Mouse (Mus musculus) right cerebral cortex, postnatal 36 days (tissue): ENCODE data around the gene Mical3.
"Not testable (repeated sequence)": the region's sequence is repeated elsewhere in the genome, so short reads cannot be mapped to it uniquely, and the experiment has no call there.

ENCODE experiments used
- DNase-seq, 2 experiments: peaks; one replicate each; pipeline ENCODE4 v3.0.0; 2022; ENCODE audit warnings: low spot score in 2 of 2, mixed read lengths in 1 of 2

The Mical3 gene

GRCm38 (mm10) chr6:120930450-120931306 lies 200.1 kb downstream of the Mical3 start:
- no peak for DNase-seq

GRCm38 (mm10) chr6:120929421-120929820 lies 201.4 kb downstream of the Mical3 start:
- DNase-seq: no peak

- DNase-seq: no peak
These were observed 203.0 kb downstream of the Mical3 start for GRCm38 (mm10) chr6:120927765-120928164.

DNA sequence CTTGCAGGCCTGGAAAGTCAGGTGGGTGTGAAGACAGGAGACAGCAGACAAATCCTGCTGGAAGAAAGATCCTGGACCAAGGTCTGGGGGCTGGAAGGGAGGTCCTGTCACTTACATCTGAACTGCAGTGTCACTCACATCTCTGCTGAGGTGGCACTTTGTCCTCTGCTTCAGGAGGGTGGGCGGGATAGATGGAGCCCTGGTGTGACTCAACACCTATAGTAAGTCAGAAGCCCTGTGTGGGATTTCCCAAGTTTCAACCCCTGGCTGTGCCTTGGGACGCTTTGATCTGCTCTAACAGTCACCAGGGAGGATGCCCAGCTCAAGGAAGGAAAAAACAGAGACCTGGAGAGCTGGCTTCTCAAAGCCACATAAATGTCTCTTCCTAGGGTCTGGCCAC lies 203.9 kb downstream of the Mical3 start:
- no peak for DNase-seq

DNA sequence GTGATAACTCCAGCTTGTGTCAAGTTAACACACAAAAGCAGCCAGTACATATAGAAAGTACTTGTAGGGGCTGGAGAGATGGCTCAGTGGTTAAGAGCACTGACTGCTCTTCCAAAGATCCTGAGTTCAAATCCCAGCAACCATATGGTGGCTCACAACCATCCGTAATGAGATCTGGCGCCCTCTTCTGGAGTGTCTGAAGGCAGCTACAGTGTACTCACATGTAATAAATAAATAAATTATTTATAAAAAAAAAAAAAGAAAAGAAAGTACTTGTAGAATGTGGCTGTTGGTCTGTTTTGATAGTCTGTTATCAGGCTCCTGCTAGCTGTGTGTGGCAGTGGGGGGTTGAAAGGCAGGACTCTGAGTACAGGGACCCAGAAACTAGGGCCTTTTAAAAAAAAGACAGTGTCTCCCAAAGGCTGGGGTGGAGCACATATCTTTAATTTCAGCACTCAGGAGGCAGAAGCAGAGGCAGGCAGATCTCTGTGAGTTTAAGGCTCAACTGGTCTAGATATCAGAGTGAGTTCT lies 205.9 kb downstream of the Mical3 start:
- DNase-seq: not testable (repeated sequence)

DNA sequence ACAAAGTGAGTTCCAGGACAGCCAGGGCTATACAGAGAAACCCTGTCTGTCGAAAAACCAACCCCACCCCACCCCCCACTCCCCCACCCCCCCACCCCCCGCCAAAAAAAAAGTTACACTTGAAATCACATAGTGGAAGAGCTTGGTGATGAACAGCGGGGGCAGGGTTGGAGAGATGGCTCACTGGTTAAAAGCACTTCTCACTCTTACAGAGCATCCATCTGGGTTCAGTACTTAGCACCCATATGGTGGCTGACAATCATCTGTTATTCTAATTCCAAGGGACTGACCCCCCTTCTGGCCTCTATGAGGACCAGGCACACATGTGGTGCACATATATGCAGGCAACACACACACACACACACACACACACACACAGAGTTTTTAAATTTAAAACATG lies 212.8 kb downstream of the Mical3 start:
- DNase-seq: no peak

DNA sequence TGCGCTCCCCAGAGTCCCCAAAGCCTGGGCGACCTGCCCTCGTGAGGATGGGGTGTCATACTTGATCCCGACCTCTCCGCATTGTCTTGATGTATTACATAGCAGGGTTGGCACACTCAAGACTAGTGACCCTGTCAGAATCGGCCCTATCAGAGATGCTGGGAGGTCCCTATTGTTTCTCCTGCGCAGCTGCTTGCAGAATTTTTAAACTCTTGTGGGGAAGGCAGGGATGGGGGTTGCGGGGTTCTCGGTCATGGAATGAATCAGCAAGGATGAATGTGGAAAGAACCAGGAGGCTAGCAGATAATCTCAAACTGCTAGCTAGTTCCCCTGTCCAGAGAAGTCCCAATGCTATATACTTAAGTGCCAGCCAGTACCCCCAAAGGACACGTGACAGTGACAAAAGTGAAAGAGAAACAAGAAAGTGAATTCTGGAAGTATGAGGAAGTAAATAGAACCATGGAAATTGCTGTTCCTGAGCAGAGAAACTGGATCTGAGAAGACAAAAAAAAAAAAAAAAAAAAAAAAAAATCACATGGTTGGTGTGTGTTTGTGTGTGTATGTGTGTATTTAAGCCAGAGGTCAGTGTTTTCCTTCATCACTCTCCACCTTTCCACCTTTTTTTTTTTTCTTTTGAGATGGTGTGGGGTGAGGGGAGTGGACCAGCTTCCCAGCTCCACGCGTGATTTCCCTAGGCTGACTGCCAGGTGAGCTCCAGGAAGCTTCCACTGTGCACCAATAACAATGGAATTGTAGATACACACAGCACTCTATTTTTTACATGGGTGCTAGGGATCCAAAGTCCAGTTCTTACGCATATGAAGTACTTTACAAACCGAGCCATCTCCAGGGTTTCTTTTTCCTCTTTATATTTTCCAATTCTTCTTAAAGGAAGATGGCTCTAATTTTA lies 213.6 kb downstream of the Mical3 start:
- DNase-seq: not testable (repeated sequence)

- DNase-seq: peak; percentile 68 to 72
These were observed 214.5 kb downstream of the Mical3 start, which contains the start of gene Bid for GRCm38 (mm10) chr6:120916074-120916971. TSS of gene Bid (minus strand) at chr6:120916853.

DNA sequence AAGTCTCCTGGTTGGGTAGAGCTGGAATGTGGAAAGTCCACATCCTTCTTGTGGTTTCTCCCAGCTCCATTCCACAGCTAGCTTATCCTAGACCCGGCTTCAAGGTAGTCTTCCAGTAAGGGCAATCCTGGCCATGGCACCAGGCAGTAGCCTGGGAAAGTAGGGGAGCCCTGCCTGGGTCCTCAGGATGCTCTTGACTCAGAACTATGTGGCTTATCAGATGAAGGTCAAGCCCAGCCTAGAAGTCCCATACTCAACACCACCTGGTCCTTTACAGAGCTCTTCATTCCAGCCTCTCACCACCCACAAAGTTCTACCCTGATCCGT lies 215.2 kb downstream of the Mical3 start:
- DNase-seq: no peak

- DNase-seq: no peak
These were observed 215.7 kb downstream of the Mical3 start for GRCm38 (mm10) chr6:120914911-120915648.

- DNase-seq: no peak
These were observed 216.3 kb downstream of the Mical3 start for GRCm38 (mm10) chr6:120914533-120914910.

DNA sequence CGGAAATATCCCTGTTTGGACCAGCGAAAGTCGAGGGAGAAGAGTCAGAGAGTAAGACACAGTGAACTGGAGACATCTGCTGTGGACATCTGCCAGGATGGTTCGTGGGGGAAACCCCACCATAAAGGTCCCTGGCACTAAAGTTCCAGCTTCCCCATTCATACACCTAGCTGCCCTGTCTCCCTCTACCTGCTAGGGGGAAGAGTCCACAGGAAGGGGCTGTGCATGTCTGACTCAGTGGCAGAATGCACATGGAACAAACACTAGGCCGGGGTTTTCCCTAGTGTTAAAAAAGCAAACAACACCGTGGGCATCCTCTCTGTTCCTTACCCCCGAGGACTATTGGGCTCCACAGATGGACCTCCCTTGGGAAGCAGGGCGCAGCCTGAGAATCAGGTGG lies 217.0 kb downstream of the Mical3 start:
- DNase-seq: no peak

- no peak for DNase-seq
These were observed 217.9 kb downstream of the Mical3 start for GRCm38 (mm10) chr6:120912931-120913330.

GRCm38 (mm10) chr6:120911213-120912007 lies 219.4 kb downstream of the Mical3 start:
- DNase-seq: no peak

- no peak for DNase-seq
These were observed 221.3 kb downstream of the Mical3 start for GRCm38 (mm10) chr6:120909501-120909900.

- DNase-seq: not testable (repeated sequence)
These were observed 222.8 kb downstream of the Mical3 start for GRCm38 (mm10) chr6:120907876-120908597.

DNA sequence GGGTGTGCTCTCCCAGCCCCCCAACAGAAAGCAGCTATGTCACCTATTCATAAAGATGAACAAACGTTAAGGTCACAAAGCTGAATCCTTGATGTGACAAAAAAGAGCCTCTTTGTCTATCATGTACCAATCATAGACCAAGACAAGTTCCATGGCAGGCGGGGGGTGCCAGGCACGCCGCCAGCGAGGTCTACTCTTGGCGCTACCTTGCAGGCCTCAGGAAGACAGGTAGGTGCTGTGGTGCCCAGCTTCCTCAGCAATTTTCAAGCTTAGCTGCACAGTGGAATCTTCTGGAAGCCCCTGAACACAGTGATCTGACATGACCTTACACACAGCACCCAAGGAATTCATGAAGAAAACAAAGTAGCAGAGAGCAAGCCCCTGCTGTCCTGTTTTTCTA lies 224.3 kb downstream of the Mical3 start:
- no peak for DNase-seq

DNA sequence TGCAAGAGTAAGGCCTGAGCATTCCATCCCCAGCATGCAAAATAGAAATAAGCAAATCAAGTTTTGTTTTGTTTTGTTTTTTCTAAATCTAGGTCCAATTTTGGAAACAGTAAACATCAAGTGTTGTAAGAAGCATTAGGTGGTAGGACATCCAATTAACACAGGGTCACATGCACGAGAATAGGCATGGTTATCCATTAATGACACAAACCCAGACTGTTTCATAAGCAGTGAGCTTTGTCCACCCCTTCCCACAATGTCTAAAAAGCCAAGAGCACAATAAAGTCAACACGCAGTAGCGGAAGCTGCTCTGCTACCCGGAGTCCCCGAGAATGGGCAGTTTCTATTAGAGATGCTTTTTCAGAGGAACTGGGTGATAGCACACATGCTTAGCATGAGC lies 225.7 kb downstream of the Mical3 start:
- DNase-seq: no peak

DNA sequence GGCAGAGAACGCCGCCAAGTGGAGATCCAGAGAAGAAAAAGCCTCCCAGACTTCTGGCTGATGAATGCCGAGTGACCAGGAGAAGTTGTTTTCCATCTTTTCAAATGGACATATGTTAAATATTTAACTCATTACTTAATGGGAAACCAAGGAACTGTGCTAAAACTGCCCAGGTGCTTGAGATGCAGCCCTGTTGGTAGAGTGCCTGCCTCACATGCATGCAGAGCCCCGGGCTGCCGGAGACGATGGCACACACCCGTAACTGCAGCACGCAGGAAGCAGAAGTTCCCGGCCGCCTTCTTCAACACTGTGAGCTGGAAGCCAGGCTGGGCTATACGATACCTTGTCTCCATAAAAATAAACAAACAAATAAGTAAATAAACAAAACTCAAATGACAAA lies 226.8 kb downstream of the Mical3 start:
- no peak for DNase-seq
